Comparison of ENCODE assay signal across 8 mouse cellular contexts in genomic region chr1:60920493-60921355, GRCm38 (mm10). TPM values are rescaled to one million over a fixed set of nuclear protein-coding genes. Genes with fewer than 3 reads are reported as not detected.
DNase-seq lines count a peak whose midpoint lies in the region; ATAC-seq and TF ChIP-seq lines count a peak whose summit lies in the region.
"Had no signal": no experiment of that assay in that cellular context is flagged by ENCODE, and none has a peak within 500 bp of the region (broad histone marks: within the 10 kb centered on the region; RNA-seq: fewer than 3 reads in every experiment).

No protein-coding gene starts in this region.

- peak overlapping the region; percentile 9; the same call in 1 of the 2 replicates for H3K27ac ChIP-seq in midbrain, embryonic 15.5 days
- H3K27ac ChIP-seq in liver, embryonic 12.5 days = no peak overlapping the region
- H3K27ac ChIP-seq: limb, embryonic 13.5 days had no signal

- no peak for TF ChIP-seq POLR2A in brain, embryonic 14.5 days (IDR thresholded peaks at IDR 0.05; ENCODE audit: borderline replicate concordance, extremely low read depth, insufficient read depth, insufficient read length, poor library complexity, severe bottlenecking)

- H3K36me3 ChIP-seq in midbrain, embryonic 15.5 days (replicated peaks) = no peaks in the 10 kb centered on the region
- no peaks in the 10 kb centered on the region for H3K36me3 ChIP-seq in liver, embryonic 12.5 days
- H3K36me3 ChIP-seq: limb, embryonic 13.5 days had no signal

- H3K27me3 ChIP-seq in midbrain, embryonic 15.5 days (replicated peaks) = no peaks in the 10 kb centered on the region
- no peaks in the 10 kb centered on the region for H3K27me3 ChIP-seq in liver, embryonic 12.5 days (replicated peaks)
- H3K27me3 ChIP-seq: limb, embryonic 13.5 days had no signal

- H3K4me1 ChIP-seq in midbrain, embryonic 15.5 days = peaks cover 10% of the 10 kb centered on the region; the same call in 1 of the 2 replicates
- 0 out of 2 replicates have a peak, but pooled peaks cover 11% of the 10 kb centered on the region for H3K4me1 ChIP-seq in liver, embryonic 12.5 days

- no peak overlapping the region for H3K4me3 ChIP-seq in midbrain, embryonic 15.5 days
- H3K4me3 ChIP-seq in liver, embryonic 12.5 days = no peak overlapping the region
- H3K4me3 ChIP-seq: limb, embryonic 13.5 days had no signal

- DNase-seq in kidney, postnatal 14 days = peak; percentile 1
- DNase-seq in kidney, adult 9 months = no peak
- peak; percentile 69 for DNase-seq in MN1 (ENCODE audit: low spot score)
- peak; percentile 43 for DNase-seq in brain, embryonic 14.5 days (ENCODE audit: low read depth)
- no peak for DNase-seq in retina, embryonic 14.5 days (ENCODE audit: low spot score)

- WGBS in midbrain, embryonic 15.5 days = 78% methylated on average over 24 of the region's 24 CpGs
- 75% methylated on average over 24 of the region's 24 CpGs for WGBS in liver, embryonic 12.5 days (ENCODE audit: insufficient replicate concordance)

- peak; percentile 70 for ATAC-seq in midbrain, embryonic 15.5 days (replicated peaks)
- ATAC-seq in liver, embryonic 12.5 days = no peak

- no peak for TF ChIP-seq CTCF in brain, embryonic 14.5 days (IDR thresholded peaks at IDR 0.05; ENCODE audit: borderline replicate concordance, extremely low read depth, insufficient read depth, insufficient read length)

- H3K9ac ChIP-seq in midbrain, embryonic 15.5 days = no peak overlapping the region
- H3K9ac ChIP-seq in liver, embryonic 12.5 days = no peak overlapping the region
- H3K9ac ChIP-seq: limb, embryonic 13.5 days had no signal

- H3K4me2 ChIP-seq in midbrain, embryonic 15.5 days = no peak overlapping the region
- no peak overlapping the region for H3K4me2 ChIP-seq in liver, embryonic 12.5 days
- H3K4me2 ChIP-seq: limb, embryonic 13.5 days had no signal

- no peaks in the 10 kb centered on the region for H3K9me3 ChIP-seq in midbrain, embryonic 15.5 days
- H3K9me3 ChIP-seq in liver, embryonic 12.5 days (replicated peaks) = no peaks in the 10 kb centered on the region
- H3K9me3 ChIP-seq: limb, embryonic 13.5 days had no signal

RNA-seq across cellular contexts. Expression of gene Ctla4, which starts 33.9 kb away (rescaled TPM):
- polyA plus RNA-seq in brain, embryonic 14.5 days (2012; rRNA removed) = 0.06 TPM in 1 of 2 replicates, not detected in the other
- polyA plus RNA-seq in midbrain, embryonic 15.5 days (2015; fragmentation: Nextera tagmentation; extraction: Ambion mirVana) = not detected in 2 replicates
- not detected in 2 replicates for polyA plus RNA-seq in liver, embryonic 12.5 days (2016; fragmentation: Nextera tagmentation; extraction: Ambion mirVana)

RNA-seq across cellular contexts. Expression of gene Icos, which starts 57.0 kb away (rescaled TPM):
- polyA plus RNA-seq in brain, embryonic 14.5 days (2012; rRNA removed) = 0.11 and 0.15 TPM in 2 replicates
- polyA plus RNA-seq in midbrain, embryonic 15.5 days (2015; fragmentation: Nextera tagmentation; extraction: Ambion mirVana) = not detected in 2 replicates
- 0.35 and 0.45 TPM in 2 replicates for polyA plus RNA-seq in liver, embryonic 12.5 days (2016; fragmentation: Nextera tagmentation; extraction: Ambion mirVana)

Comparison
In these comparisons a context has a peak if more than half of its experiments do, and no peak if none do; other contexts are left out.
1. DNase-seq: peak in kidney, postnatal 14 days (single experiment), MN1 (single experiment) and brain, embryonic 14.5 days (single experiment); none in kidney, adult 9 months (single experiment) and retina, embryonic 14.5 days (single experiment).